Mouse (Mus musculus): ENCODE measurements around the gene Ccdc24. TPM values are rescaled to one million over a fixed set of nuclear protein-coding genes. Genes with fewer than 3 reads are reported as not detected.

Gene Ccdc24
- total and polyA plus RNA-seq, 3 experiments = 0.52 to 2.4 (median 1.1) TPM

GRCm38 (mm10) chr4:117890750-117891149 lies 18.4 kb upstream of the Ccdc24 start:
- DNase-seq = no peak

DNA sequence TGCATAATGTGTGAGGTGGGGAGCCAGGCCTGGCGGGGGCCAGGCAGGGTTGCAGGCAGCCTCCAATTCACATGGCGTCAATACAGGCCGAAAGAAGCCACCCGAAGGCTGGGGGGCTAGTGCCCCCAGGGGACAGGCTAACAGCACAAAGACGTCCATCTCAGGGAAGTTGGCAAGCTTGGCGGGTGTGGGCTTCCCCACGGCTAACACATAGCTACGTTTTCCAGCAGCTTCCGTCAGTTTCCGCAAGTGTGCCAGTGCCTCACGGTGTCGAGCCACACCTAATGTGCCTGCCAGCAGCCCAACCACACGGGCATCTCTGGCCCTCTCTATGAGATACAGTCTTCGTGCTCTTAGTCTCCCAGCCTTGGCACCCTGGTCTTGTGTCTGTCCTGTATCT lies 17.7 kb upstream of the Ccdc24 start:
- DNase-seq = no peak

- no peak for DNase-seq
Observed at GRCm38 (mm10) chr4:117889471-117889870, 17.1 kb upstream of the Ccdc24 start.

GRCm38 (mm10) chr4:117887920-117888319 lies 15.6 kb upstream of the Ccdc24 start:
- no peak for DNase-seq

DNA sequence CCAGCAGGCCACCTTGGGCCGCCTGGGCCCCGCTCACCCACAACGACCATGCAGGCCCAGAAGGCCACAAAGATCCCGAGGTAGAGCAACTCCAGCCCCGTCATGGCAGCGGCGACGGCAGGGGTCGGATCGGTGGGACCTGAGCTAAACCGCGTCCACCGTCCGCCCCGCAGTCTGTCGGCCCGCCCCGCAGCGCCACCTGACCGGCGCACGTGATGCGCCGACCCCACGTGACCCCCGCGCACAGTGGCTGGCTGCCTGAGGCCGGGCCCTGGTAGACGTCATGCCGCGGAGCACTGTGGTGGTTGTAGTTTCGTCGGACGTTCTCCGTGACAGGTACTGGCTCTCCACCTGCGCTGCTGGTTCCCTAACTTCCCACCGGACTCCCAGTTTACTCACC lies 14.8 kb upstream of the Ccdc24 start, which contains the start of gene Atp6v0b:
Atp6v0b (minus strand) TSS at position 201 of the 400 bp plus-strand sequence.
- DNase-seq = peak; percentile 96

- no peak for DNase-seq
Observed at GRCm38 (mm10) chr4:117886644-117887043, 14.3 kb upstream of the Ccdc24 start.

DNA sequence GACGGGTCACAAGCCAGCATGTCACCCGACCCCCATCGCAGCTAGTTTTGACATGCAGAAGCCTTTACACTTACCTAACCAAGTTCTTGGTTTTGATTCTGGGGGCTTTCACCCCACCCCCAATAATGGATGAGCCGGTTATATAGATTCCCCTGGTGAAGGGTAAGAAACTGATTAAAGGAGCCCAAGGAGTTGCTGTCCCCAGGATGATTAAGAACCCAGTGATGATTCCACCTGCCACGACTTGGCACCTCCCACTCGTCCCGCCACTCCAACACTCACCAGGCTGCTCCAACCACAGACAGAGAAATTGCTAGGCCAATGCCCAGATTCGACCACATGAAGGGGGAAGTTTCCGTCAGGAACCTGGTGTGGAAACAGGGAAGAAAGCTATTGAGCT lies 13.6 kb upstream of the Ccdc24 start:
- no peak for DNase-seq

DNA sequence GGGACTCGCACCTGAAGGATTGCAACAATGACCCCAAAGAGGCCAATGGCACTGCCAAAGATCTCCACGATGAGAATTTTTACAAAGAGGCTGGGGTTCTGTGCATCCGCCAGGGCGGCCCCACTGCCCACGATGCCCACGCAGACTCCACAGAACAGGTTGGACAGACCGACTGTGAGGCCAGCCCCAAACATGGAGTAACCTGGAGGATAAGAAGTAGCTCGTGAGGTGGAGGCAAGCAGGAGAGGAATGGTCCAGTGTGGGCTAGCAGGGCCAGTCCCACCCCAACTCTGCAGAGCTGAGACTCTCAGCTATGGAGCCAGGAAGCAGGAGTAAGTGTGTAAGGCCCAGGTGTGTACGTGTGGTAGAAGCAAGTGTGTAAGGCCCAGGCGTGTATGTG lies 12.7 kb upstream of the Ccdc24 start:
- DNase-seq = no peak

DNA sequence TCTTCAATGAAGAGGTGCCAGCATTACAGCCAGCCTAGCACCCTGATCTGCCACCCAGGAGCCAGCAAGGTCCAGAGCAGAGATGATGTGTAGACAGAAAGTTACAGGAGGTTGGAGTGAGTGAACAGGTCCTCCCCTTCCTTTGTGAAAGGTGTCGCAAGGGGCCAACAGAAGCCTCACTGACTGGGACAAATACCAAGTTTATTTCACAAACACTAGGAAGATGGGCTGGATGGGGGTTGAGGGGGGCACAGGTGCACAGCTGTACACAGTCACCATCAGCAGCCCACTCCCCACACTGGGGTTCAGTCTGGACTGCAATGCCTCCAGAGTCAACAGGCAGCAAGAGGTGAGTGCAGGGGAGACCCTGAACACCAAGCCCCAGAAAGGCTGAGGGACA lies 11.8 kb upstream of the Ccdc24 start:
- no peak for DNase-seq

DNA sequence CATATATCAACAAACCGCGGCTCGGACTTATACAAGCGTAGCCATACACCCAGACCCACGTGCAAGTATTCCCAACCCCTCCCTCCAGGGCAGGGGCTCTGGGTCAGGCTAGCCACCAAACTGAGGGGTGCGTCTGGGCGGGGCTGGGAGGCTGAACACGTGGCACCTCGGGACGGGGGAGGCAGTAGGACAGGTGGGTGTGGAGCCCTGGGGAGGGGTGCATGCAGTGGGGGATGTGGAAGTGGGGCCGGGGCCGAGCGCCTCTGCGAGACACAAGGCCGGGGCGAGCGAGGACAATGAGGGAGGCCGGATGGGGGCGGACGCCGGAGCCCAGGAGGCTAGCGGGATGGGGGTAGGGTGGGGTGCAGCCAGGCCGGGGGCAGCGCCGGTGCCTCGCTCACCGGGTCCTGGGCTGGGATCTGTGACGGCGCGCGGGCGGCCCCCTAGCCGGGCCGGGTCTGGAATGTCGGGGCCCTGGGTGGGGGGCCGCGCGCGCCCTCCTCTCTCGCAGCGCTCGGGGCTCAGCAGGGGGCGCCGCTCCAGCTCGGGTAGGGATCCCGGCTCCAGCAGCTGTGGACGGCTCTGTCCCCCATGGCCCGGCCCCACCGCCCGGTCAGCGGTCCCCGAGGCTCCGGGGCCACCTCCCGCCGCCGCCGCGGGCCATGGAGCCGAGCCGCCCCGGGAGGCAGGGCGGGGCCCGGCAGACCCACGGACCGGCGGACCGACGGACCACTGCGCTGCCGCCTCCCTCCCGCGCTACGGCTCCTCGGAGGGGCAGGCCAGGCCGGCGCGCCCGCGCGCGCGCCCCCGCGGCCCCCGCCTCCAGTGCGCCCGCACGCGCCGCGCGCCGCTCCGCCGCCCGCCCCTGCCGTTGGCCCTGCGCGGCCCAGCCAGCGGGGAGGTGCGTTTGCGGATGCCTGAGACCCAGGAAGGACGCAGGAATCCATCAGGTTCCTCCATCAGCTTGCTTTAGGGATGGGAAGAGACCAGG lies 10.6 kb upstream of the Ccdc24 start, which contains the start of gene B4galt2:
B4galt2 (minus strand) TSS at position 787 of the 991 bp plus-strand sequence.
- peak; percentile 79 for DNase-seq

- no peak for DNase-seq
Observed at GRCm38 (mm10) chr4:117878703-117879102, 6.3 kb upstream of the Ccdc24 start.

DNA sequence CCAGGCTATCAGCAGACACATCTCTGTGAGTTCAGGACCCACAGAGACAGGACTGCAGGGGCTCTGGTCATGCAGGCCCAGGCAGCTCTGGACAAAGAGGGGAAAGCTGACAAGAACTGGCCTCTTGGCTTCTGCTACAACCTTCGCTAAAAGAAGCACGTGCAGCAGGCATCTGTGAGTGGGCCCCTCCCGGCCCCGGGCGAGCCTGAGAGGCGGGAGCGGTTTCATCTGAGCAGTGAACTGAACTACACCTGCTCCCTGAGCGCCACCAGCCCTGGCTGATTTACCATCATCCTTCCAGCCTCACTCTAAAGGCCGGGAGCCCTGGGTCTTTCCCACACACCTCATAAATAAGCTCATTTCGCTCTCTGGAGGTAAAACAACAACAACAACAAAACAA lies 5.9 kb upstream of the Ccdc24 start:
- no peak for DNase-seq

DNA sequence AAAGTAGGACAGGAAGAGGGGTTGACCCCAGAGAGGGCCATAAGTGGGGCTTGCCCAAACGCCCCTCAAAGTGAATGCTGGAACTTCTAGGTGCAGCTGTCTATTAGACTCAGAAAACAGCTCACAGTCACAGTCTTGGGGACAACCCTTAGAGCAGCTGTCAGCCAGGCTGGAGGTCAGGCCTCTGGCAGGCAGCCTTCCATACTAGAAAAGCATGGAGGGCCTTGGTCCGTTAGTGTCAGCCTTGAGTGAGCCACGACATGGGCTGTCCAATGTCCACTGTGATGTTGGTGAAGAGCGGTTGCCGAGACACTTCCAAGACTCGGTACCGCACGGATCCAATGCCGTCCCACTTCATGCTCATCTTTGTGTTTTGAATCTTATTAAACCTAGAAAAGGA lies 1.3 kb upstream of the Ccdc24 start:
- DNase-seq = peak; percentile 41

GRCm38 (mm10) chr4:117871787-117872186 lies 570 bp downstream of the Ccdc24 start:
- DNase-seq = no peak

GRCm38 (mm10) chr4:117870437-117870836 lies 1.9 kb downstream of the Ccdc24 start:
- no peak for DNase-seq

- DNase-seq = no peak
Observed at GRCm38 (mm10) chr4:117869317-117869716, 3.0 kb downstream of the Ccdc24 start.

DNA sequence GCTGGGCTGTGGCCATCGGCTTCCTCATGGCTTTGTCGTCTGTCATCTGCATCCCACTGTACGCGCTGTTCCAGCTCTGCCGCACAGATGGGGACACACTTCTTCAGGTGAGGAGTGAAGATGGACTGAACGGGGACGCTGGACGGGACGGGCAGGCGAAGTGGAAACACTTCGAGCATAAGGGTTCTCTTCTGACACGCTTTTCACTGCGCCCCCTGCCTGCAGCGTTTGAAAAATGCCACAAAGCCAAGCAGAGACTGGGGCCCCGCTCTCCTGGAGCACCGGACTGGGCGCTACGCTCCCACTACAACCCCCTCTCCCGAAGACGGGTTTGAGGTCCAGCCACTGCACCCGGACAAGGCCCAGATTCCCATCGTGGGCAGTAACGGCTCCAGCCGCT lies 4.5 kb downstream of the Ccdc24 start:
- peak; percentile 56 for DNase-seq

- DNase-seq = no peak
Observed at GRCm38 (mm10) chr4:117867000-117867399, 5.4 kb downstream of the Ccdc24 start.

DNA sequence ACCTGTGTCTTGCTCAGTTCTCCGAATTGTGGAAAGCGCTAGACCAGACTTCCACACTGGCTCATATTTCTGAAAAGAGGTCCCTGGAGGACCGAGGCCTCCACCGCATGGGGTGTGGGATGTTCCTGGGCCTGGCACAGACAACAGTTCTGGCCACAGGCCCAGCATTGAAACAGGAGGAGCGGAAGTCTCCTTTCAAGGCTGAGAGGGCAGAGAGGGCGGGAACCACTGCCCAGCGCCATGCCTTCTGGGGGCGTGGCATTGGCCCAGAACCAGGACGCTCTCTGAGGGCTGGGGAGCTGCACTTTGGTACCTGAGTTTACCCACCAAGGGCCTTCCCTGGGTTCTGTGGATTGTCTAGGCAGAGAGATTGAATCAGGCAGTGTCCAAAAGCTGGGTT lies 6.3 kb downstream of the Ccdc24 start:
- DNase-seq = peak; percentile 93

DNA sequence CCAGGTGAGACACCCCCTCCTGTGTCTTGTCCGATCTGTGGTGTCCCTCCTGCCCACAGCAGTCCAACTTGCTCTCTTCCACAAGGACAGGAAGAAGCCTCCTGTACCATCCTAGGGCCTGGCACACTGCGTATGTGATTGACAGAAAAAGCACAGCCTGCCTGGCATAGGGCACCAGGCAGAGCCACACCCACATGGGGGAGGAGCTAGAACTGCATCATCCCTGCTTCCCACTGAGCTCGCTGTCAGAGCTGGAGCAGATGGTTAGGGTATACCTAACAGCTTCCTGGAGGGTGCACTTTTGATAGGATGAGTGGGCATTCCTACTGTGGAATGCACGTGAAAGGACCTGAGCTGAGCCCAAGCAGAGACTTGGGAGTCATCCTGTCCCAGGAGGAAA lies 9.5 kb downstream of the Ccdc24 start:
- peak; percentile 52 for DNase-seq

- DNase-seq = no peak
Observed at GRCm38 (mm10) chr4:117860570-117860969, 11.8 kb downstream of the Ccdc24 start.

- peak; percentile 66 for DNase-seq
Observed at GRCm38 (mm10) chr4:117858794-117859193, 13.6 kb downstream of the Ccdc24 start.

DNA sequence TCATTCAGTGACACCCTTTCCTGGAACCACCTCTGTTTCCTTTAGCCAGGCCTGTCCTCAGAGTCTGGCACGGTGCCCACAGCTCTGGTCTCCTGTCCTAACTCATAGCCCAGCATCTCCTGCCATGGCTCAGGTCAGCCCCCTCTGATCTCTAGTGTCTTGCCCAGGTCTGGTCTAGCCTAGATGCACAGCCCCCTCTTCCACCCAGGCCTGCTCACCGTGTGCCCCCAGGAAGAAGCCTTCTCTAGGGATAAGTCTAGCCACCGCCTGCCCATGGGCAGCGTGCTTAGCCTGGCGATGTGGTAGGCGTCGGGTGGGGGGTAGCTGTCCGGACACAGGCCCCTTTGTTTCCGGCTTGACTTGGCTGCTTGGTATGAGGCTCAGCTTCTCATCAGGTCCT lies 17.2 kb downstream of the Ccdc24 start:
- no peak for DNase-seq

Data from adrenal gland, adult 2 months (tissue).